Mouse (Mus musculus) CH12.LX (cell line): ENCODE measurements at regions not wholly inside any gene's neighbourhood (a gene's known extent, or its start where the extent isn't known, plus 50 kb on each side); places are given as distances from the start of the nearest gene placed in this dataset.

Source experiments
- DNase-seq: peaks from one replicate; pipeline ENCODE4 v3.0.0-alpha.2; 2013; ENCODE audit errors: extremely low read depth
- H3K27ac ChIP-seq: 2 replicates; pipeline ENCODE4 v1.5.1; 2012; ENCODE audit warnings: low read depth, mild to moderate bottlenecking, control low read depth, moderate library complexity; ENCODE audit not compliant: insufficient read depth
- H3K27me3 ChIP-seq: replicated peaks from 2 replicates; pipeline ENCODE3; 2012; ENCODE audit warnings: inconsistent platforms
- H3K36me3 ChIP-seq, 2 experiments: replicated peaks in 1 of 2; 2 replicates each; pipeline versions ENCODE3 to v1.6.1; 2012; ENCODE audit warnings: inconsistent platforms in 1 of 2, low read length in 1 of 2, mild to moderate bottlenecking in 1 of 2, mixed read lengths in 1 of 2, moderate library complexity in 1 of 2; ENCODE audit not compliant: control insufficient read depth in 1 of 2, insufficient read depth in 1 of 2
- H3K4me1 ChIP-seq, 2 experiments: 2 replicates each; pipeline ENCODE4 v1.6.1; 2012; ENCODE audit warnings: inconsistent platforms in 1 of 2, moderate library complexity in 1 of 2; ENCODE audit not compliant: insufficient read depth in 2 of 2, control insufficient read depth in 1 of 2
- H3K4me2 ChIP-seq: 2 replicates; pipeline ENCODE4 v1.6.1; 2012; ENCODE audit warnings: low read depth, mild to moderate bottlenecking, control low read depth; ENCODE audit not compliant: poor library complexity, insufficient read depth, severe bottlenecking
- H3K4me3 ChIP-seq, 3 experiments: fragments of 150-350 bp in 1 of 3; sonication (generic) in 1 of 3; replicated peaks in 1 of 3; 2 replicates each; pipeline versions ENCODE3 to v1.5.1; 2011 to 2012; ENCODE audit warnings: low read depth in 2 of 3, low read length in 2 of 3, mild to moderate bottlenecking in 2 of 3, moderate library complexity in 2 of 3, control low read depth in 1 of 3, improper control_type of control experiment in 1 of 3, inconsistent platforms in 1 of 3, mixed read lengths in 1 of 3; ENCODE audit not compliant: poor library complexity in 1 of 3
- H3K79me2 ChIP-seq: replicated peaks from 2 replicates; pipeline ENCODE4 v1.6.1; 2012; ENCODE audit warnings: mild to moderate bottlenecking, moderate library complexity; ENCODE audit not compliant: control insufficient read depth, poor library complexity, insufficient read depth, severe bottlenecking; ENCODE audit errors: extremely low read depth
- H3K9ac ChIP-seq: 2 replicates; pipeline ENCODE4 v1.6.1; 2012; ENCODE audit warnings: low read depth, mild to moderate bottlenecking, control low read depth, moderate library complexity; ENCODE audit not compliant: insufficient read depth
- H3K9me3 ChIP-seq: replicated peaks from 2 replicates; pipeline ENCODE3; 2012; ENCODE audit warnings: low read length, inconsistent platforms, mixed read lengths
- CHD1 ChIP-seq: IDR thresholded peaks from 2 replicates; pipeline ENCODE4 v1.6.1; 2012; ENCODE audit warnings: low read depth, low read length, improper control_type of control experiment, inconsistent platforms
- CHD2 ChIP-seq: IDR thresholded peaks from 2 replicates; pipeline ENCODE4 v1.6.1; 2011; ENCODE audit warnings: low read length, improper control_type of control experiment
- CTCF ChIP-seq, 2 experiments: IDR thresholded peaks in 1 of 2; conservative IDR thresholded peaks in 1 of 2; 2 replicates each; pipeline ENCODE4 v1.5.1; 2011 to 2012; ENCODE audit warnings: low read depth in 2 of 2, low read length in 2 of 2, improper control_type of control experiment in 1 of 2, inconsistent platforms in 1 of 2, mild to moderate bottlenecking in 1 of 2, moderate library complexity in 1 of 2
- E2F4 ChIP-seq: IDR thresholded peaks from 2 replicates; pipeline ENCODE4 v1.6.1; 2011; ENCODE audit warnings: low read depth, low read length, improper control_type of control experiment; ENCODE audit not compliant: insufficient replicate concordance
- ELF1 ChIP-seq: IDR thresholded peaks from 2 replicates; pipeline ENCODE4 v1.6.1; 2014; ENCODE audit warnings: low read depth, mild to moderate bottlenecking, inconsistent platforms, low read length, improper control_type of control experiment
- GABPA ChIP-seq: IDR thresholded peaks from 2 replicates; pipeline ENCODE4 v1.6.1; 2012; ENCODE audit warnings: low read depth, low read length, improper control_type of control experiment, inconsistent platforms; ENCODE audit not compliant: insufficient replicate concordance
- JUN ChIP-seq: IDR thresholded peaks from 2 replicates; pipeline ENCODE4 v1.6.1; 2011; ENCODE audit warnings: low read depth, mild to moderate bottlenecking, low read length, improper control_type of control experiment, moderate library complexity; ENCODE audit not compliant: insufficient read depth
- KAT2A ChIP-seq: IDR thresholded peaks from 2 replicates; pipeline ENCODE4 v1.6.1; 2012; ENCODE audit warnings: low read length, improper control_type of control experiment, inconsistent platforms; ENCODE audit not compliant: insufficient replicate concordance
- MYC ChIP-seq: IDR thresholded peaks from 2 replicates; pipeline ENCODE4 v1.6.1; 2011; ENCODE audit warnings: low read depth, mild to moderate bottlenecking, improper control_type of control experiment, low read length
- NELFE ChIP-seq: IDR thresholded peaks from 2 replicates; pipeline ENCODE4 v1.6.1; 2011; ENCODE audit warnings: low read depth, low read length, improper control_type of control experiment
- PAX5 ChIP-seq: IDR thresholded peaks from 2 replicates; pipeline ENCODE4 v1.6.1; 2012; ENCODE audit warnings: low read length, inconsistent platforms, mixed read lengths
- RAD21 ChIP-seq: IDR thresholded peaks from 2 replicates; pipeline ENCODE4 v1.6.1; 2011; ENCODE audit warnings: low read depth, mild to moderate bottlenecking, low read length, improper control_type of control experiment, moderate library complexity
- SMC3 ChIP-seq: IDR thresholded peaks from 2 replicates; pipeline ENCODE4 v1.6.1; 2011; ENCODE audit warnings: low read depth, low read length, improper control_type of control experiment
- TCF12 ChIP-seq: IDR thresholded peaks from 2 replicates; pipeline ENCODE4 v1.6.1; 2014; ENCODE audit warnings: low read depth, mild to moderate bottlenecking, inconsistent platforms, low read length, improper control_type of control experiment
- USF2 ChIP-seq: conservative IDR thresholded peaks from 2 replicates; pipeline ENCODE4 v1.6.1; 2011; ENCODE audit warnings: low read depth, low read length, improper control_type of control experiment
- ZC3H11A ChIP-seq: IDR thresholded peaks from 2 replicates; pipeline ENCODE4 v1.6.1; 2012; ENCODE audit warnings: low read depth, mild to moderate bottlenecking, inconsistent platforms, low read length, improper control_type of control experiment
- ZKSCAN1 ChIP-seq: IDR thresholded peaks from 2 replicates; pipeline ENCODE4 v1.6.1; 2012; ENCODE audit warnings: low read depth, inconsistent platforms, low read length, improper control_type of control experiment, borderline replicate concordance
- ZNF384 ChIP-seq: IDR thresholded peaks from 2 replicates; pipeline ENCODE4 v1.6.1; 2012; ENCODE audit warnings: low read depth, low read length, improper control_type of control experiment, inconsistent platforms
- dilution Hi-C: fragments of 300-500 bp; cut with MboI; formaldehyde crosslinking; loops from 2 replicates; pipeline ENCODE4 v1.14.3; 2020; ENCODE audit warnings: low sequenced_read_pairs; ENCODE audit not compliant: extremely low pct_unique_long_range_greater_than_20kb, extremely low pct_ligation_motif_present
- in situ Hi-C: fragments of 300-500 bp; cut with MboI; formaldehyde crosslinking; loops from 3 replicates; pipeline ENCODE4 v1.14.3; 2019; ENCODE audit warnings: low sequenced_read_pairs, low pct_ligation_motif_present, low pct_unique_long_range_greater_than_20kb, mixed read lengths

- Histone ChIP-seq H3K9ac (no peak overlapping the region), H3K27me3 (no peaks in the 10 kb centered on the region), H3K4me3 (no peak overlapping the region), H3K4me1 (peaks cover 0 to 13% of the 10 kb centered on the region in 2 experiments; a peak in 2 of 4 replicates), H3K79me2 (no peaks in the 10 kb centered on the region), H3K4me2 (no peak overlapping the region)
- dilution Hi-C loops (no loop called here), in situ Hi-C loops (no loop called here)
- DNase-seq: no peak
- TF ChIP-seq RAD21: no peak
- TF ChIP-seq E2F4: no peak
- TF ChIP-seq, all 38 proteins: peak for 0
- Histone ChIP-seq H3K9me3 (no peaks in the 10 kb centered on the region), H3K27ac (no peak overlapping the region), H3K36me3 (no peaks in the 10 kb centered on the region)
These were observed 163.6 kb upstream of the Inhba start for GRCm38 (mm10) chr13:15848017-15848416.

GRCm38 (mm10) chr13:15849129-15849528 is 162.5 kb upstream of the Inhba start:
- Histone ChIP-seq H3K36me3 (no peaks in the 10 kb centered on the region), H3K4me2 (no peak overlapping the region), H3K27ac (no peak overlapping the region), H3K4me1 (peaks cover 0 to 13% of the 10 kb centered on the region in 2 experiments; a peak in 2 of 4 replicates), H3K79me2 (no peaks in the 10 kb centered on the region), H3K9me3 (no peaks in the 10 kb centered on the region), H3K9ac (no peak overlapping the region), H3K27me3 (no peaks in the 10 kb centered on the region), H3K4me3 (no peak overlapping the region)
- dilution Hi-C loops: no loop called here
- TF ChIP-seq USF2 (no peak), NELFE (no peak), CHD1 (no peak), JUN (no peak), ZC3H11A (no peak), ZKSCAN1 (no peak), CHD2 (no peak), KAT2A (no peak), ZNF384 (no peak), ELF1 (no peak), CTCF (conservative IDR thresholded peaks at IDR 0.05 in 1 of 2, IDR thresholded peaks at IDR 0.05 in 1 of 2; ENCODE audit: low read depth in 2 of 2, low read length in 2 of 2) (no peak), TCF12 (no peak), SMC3 (no peak), PAX5 (no peak), GABPA (no peak), MYC (no peak)
- in situ Hi-C loops: no loop called here
- no peak for DNase-seq
